26 mouse cellular contexts compared by ENCODE assay signal in the genomic region with DNA sequence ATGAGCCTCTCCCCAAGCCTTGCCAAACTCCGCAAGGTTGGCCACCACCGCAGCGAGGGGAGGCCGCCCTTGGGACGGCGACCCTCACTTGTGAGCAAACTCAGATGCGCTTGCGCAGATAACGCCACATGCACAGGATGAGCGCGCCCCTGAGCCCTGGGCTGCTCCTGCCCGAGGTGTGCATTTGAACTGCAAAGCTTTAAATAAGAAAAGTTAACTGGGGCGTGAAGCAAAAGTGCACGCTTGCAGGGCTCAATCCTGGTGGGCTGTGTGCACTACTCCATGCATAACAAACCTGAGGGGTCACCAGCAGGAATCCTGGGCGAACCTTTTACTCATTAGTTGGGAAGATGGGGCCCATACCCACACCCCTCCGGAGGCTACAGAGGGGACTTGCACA. TPM values are rescaled to one million over a fixed set of nuclear protein-coding genes. Genes with fewer than 3 reads are reported as not detected.
DNase-seq lines count a peak whose midpoint lies in the region; ATAC-seq lines count a peak whose summit lies in the region.
"Had no signal": no experiment of that assay in that cellular context is flagged by ENCODE, and none has a peak within 500 bp of the region (broad histone marks: within the 10 kb centered on the region; RNA-seq: fewer than 3 reads in every experiment).

No protein-coding gene starts in this region.

- no peaks in the 10 kb centered on the region for H3K27me3 ChIP-seq in heart, embryonic 10.5 days (ENCODE audit: insufficient read depth, poor library complexity, severe bottlenecking)
- no peaks in the 10 kb centered on the region for H3K27me3 ChIP-seq in kidney, embryonic 15.5 days
- H3K27me3 ChIP-seq in intestine, embryonic 15.5 days (replicated peaks), result no peaks in the 10 kb centered on the region
- H3K27me3 ChIP-seq: embryonic facial prominence, embryonic 12.5 days; forebrain, embryonic 13.5 days; forebrain, embryonic 15.5 days had no signal

- no peak overlapping the region for H3K4me2 ChIP-seq in kidney, embryonic 15.5 days
- no peak overlapping the region for H3K4me2 ChIP-seq in intestine, embryonic 15.5 days (replicated peaks)
- H3K4me2 ChIP-seq: embryonic facial prominence, embryonic 12.5 days; forebrain, embryonic 13.5 days; forebrain, embryonic 15.5 days had no signal

- no peak overlapping the region for H3K27ac ChIP-seq in heart, embryonic 10.5 days
- H3K27ac ChIP-seq in kidney, embryonic 15.5 days, result no peak overlapping the region
- no peak overlapping the region for H3K27ac ChIP-seq in intestine, embryonic 15.5 days
- H3K27ac ChIP-seq: embryonic facial prominence, embryonic 10.5 days; embryonic facial prominence, embryonic 12.5 days; forebrain, embryonic 13.5 days; forebrain, embryonic 15.5 days had no signal

- H3K9me3 ChIP-seq in heart, embryonic 10.5 days, result peaks cover 4% of the 10 kb centered on the region; the same call in 1 of the 2 replicates
- no peaks in the 10 kb centered on the region for H3K9me3 ChIP-seq in kidney, embryonic 15.5 days (replicated peaks)
- H3K9me3 ChIP-seq in intestine, embryonic 15.5 days, result no peaks in the 10 kb centered on the region
- H3K9me3 ChIP-seq: embryonic facial prominence, embryonic 12.5 days; forebrain, embryonic 13.5 days; forebrain, embryonic 15.5 days had no signal

- H3K36me3 ChIP-seq in heart, embryonic 10.5 days, result no peaks in the 10 kb centered on the region
- no peaks in the 10 kb centered on the region for H3K36me3 ChIP-seq in kidney, embryonic 15.5 days
- no peaks in the 10 kb centered on the region for H3K36me3 ChIP-seq in intestine, embryonic 15.5 days
- H3K36me3 ChIP-seq: embryonic facial prominence, embryonic 10.5 days; embryonic facial prominence, embryonic 12.5 days; forebrain, embryonic 15.5 days had no signal

- H3K4me1 ChIP-seq in heart, embryonic 10.5 days, result no peaks in the 10 kb centered on the region
- no peaks in the 10 kb centered on the region for H3K4me1 ChIP-seq in kidney, embryonic 15.5 days
- H3K4me1 ChIP-seq in intestine, embryonic 15.5 days (replicated peaks), result no peaks in the 10 kb centered on the region
- H3K4me1 ChIP-seq: embryonic facial prominence, embryonic 10.5 days; embryonic facial prominence, embryonic 12.5 days; forebrain, embryonic 13.5 days; forebrain, embryonic 15.5 days had no signal

- ATAC-seq in kidney, embryonic 15.5 days (replicated peaks; ENCODE audit: low FRiP score), result peak; percentile 66
- ATAC-seq in intestine, embryonic 15.5 days, result no peak
- ATAC-seq: activated CD4-positive, CD25-positive, alpha-beta regulatory T cell, adult 4 months; forebrain, embryonic 13.5 days; forebrain, embryonic 15.5 days had no signal

- 88% methylated on average over 16 of the region's 16 CpGs for WGBS in heart, embryonic 10.5 days
- WGBS in kidney, embryonic 15.5 days, result 81% methylated on average over 16 of the region's 16 CpGs
- 90% methylated on average over 16 of the region's 16 CpGs for WGBS in intestine, embryonic 15.5 days

- peak; percentile 66 for DNase-seq in heart, embryonic 10.5 days (ENCODE audit: low spot score)
- DNase-seq in heart, adult 8-10 months (ENCODE audit: low spot score), result no peak
- no peak for DNase-seq in kidney, adult 11 months
- peak; percentile 2 for DNase-seq in ZHBTc4 (ENCODE audit: low read depth, low spot score)
- DNase-seq: adrenal gland, adult 8-10 months; adrenal gland, postnatal 14 days; adrenal gland, postnatal 36 days; cerebellum, adult 11-12 months; cerebellum, adult 2 months; cerebellum, adult 9-10 months; cerebellum, postnatal 10 days; cerebellum, postnatal 25 days had no signal

- H3K9ac ChIP-seq in kidney, embryonic 15.5 days, result no peak overlapping the region
- H3K9ac ChIP-seq in intestine, embryonic 15.5 days, result no peak overlapping the region
- H3K9ac ChIP-seq: embryonic facial prominence, embryonic 12.5 days; forebrain, embryonic 13.5 days; forebrain, embryonic 15.5 days had no signal

- no peak overlapping the region for H3K4me3 ChIP-seq in heart, embryonic 10.5 days
- no peak overlapping the region for H3K4me3 ChIP-seq in kidney, embryonic 15.5 days (replicated peaks)
- H3K4me3 ChIP-seq in intestine, embryonic 15.5 days (replicated peaks), result no peak overlapping the region
- H3K4me3 ChIP-seq: embryonic facial prominence, embryonic 10.5 days; embryonic facial prominence, embryonic 12.5 days; forebrain, embryonic 13.5 days; forebrain, embryonic 15.5 days had no signal

RNA-seq across cellular contexts. Expression of gene 4930503E14Rik, which starts 35.0 kb away (rescaled TPM):
- polyA plus RNA-seq in heart, embryonic 10.5 days (2016; fragmentation: Nextera tagmentation; extraction: Ambion mirVana), result not detected in 2 replicates
- total RNA-seq in heart, adult 8-10 months (2022), result not detected
- polyA plus RNA-seq in kidney, embryonic 15.5 days (2015; fragmentation: Nextera tagmentation; extraction: Ambion mirVana), result not detected in 2 replicates
- not detected in 2 replicates for polyA plus RNA-seq in intestine, embryonic 15.5 days (2015; fragmentation: Nextera tagmentation; extraction: Ambion mirVana)
- total RNA-seq: adrenal gland, adult 18-20 months; adrenal gland, adult 8-10 months; adrenal gland, postnatal 14 days; adrenal gland, postnatal 36 days; ES-E14 had no signal
- polyA plus RNA-seq: activated CD4-positive, CD25-positive, alpha-beta regulatory T cell, adult 4 months; C2C12; cerebellum, adult 2 months; cortical plate, adult 2 months; embryonic facial prominence, embryonic 10.5 days; embryonic facial prominence, embryonic 14.5 days; forebrain, embryonic 11.5 days; forebrain, embryonic 13.5 days; forebrain, embryonic 15.5 days had no signal

RNA-seq across cellular contexts. Expression of gene Gm8220, which starts 37.3 kb away (rescaled TPM):
- not detected in 2 replicates for polyA plus RNA-seq in heart, embryonic 10.5 days (2016; fragmentation: Nextera tagmentation; extraction: Ambion mirVana)
- total RNA-seq in heart, adult 8-10 months (2022), result not detected
- polyA plus RNA-seq in kidney, embryonic 15.5 days (2015; fragmentation: Nextera tagmentation; extraction: Ambion mirVana), result not detected in 2 replicates
- polyA plus RNA-seq in intestine, embryonic 15.5 days (2015; fragmentation: Nextera tagmentation; extraction: Ambion mirVana), result not detected in 2 replicates
- total RNA-seq: adrenal gland, adult 18-20 months; adrenal gland, adult 8-10 months; adrenal gland, postnatal 14 days; adrenal gland, postnatal 36 days; ES-E14; MEL had no signal
- polyA plus RNA-seq: activated CD4-positive, CD25-positive, alpha-beta regulatory T cell, adult 4 months; C2C12; cerebellum, adult 2 months; cortical plate, adult 2 months; embryonic facial prominence, embryonic 10.5 days; embryonic facial prominence, embryonic 12.5 days; embryonic facial prominence, embryonic 14.5 days; forebrain, embryonic 11.5 days; forebrain, embryonic 13.5 days; forebrain, embryonic 15.5 days had no signal

RNA-seq across cellular contexts. Expression of gene Gm8212, which starts 50.6 kb away (rescaled TPM):
- polyA plus RNA-seq in heart, embryonic 10.5 days (2016; fragmentation: Nextera tagmentation; extraction: Ambion mirVana), result not detected in 2 replicates
- total RNA-seq in heart, adult 8-10 months (2022), result not detected
- polyA plus RNA-seq in kidney, embryonic 15.5 days (2015; fragmentation: Nextera tagmentation; extraction: Ambion mirVana), result not detected in 2 replicates
- not detected in 2 replicates for polyA plus RNA-seq in intestine, embryonic 15.5 days (2015; fragmentation: Nextera tagmentation; extraction: Ambion mirVana)
- total RNA-seq: adrenal gland, adult 18-20 months; adrenal gland, adult 8-10 months; adrenal gland, postnatal 14 days; adrenal gland, postnatal 36 days; ES-E14; MEL had no signal
- polyA plus RNA-seq: activated CD4-positive, CD25-positive, alpha-beta regulatory T cell, adult 4 months; C2C12; cerebellum, adult 2 months; cortical plate, adult 2 months; embryonic facial prominence, embryonic 10.5 days; embryonic facial prominence, embryonic 12.5 days; embryonic facial prominence, embryonic 14.5 days; forebrain, embryonic 11.5 days; forebrain, embryonic 13.5 days; forebrain, embryonic 15.5 days had no signal

Comparison
In these comparisons a context has a peak if more than half of its experiments do, and no peak if none do; other contexts are left out.
1. DNase-seq: peak in heart, embryonic 10.5 days (single experiment) and ZHBTc4 (single experiment); none in heart, adult 8-10 months (single experiment) and kidney, adult 11 months (single experiment).